Mouse (Mus musculus): ENCODE measurements around the gene Rbms3. TPM values are rescaled to one million over a fixed set of nuclear protein-coding genes. Genes with fewer than 3 reads are reported as not detected.

The Rbms3 gene
- polyA plus RNA-seq, 1 experiment from 2014 or later, result 8.2 TPM

GRCm38 (mm10) chr9:117291066-117291850 lies 338.5 kb downstream of the Rbms3 start:
- 79% methylated on average over 15 of the region's 15 CpGs for WGBS
- peaks cover 31% of the 10 kb centered on the region for H3K27me3 ChIP-seq (ENCODE audit: poor library complexity, severe bottlenecking)

GRCm38 (mm10) chr9:117274846-117275245 lies 354.9 kb downstream of the Rbms3 start:
- H3K4me3 ChIP-seq, result no peak overlapping the region
- 84% methylated on average over 12 of the region's 12 CpGs for WGBS
- no peaks in the 10 kb centered on the region for H3K27me3 ChIP-seq (ENCODE audit: poor library complexity, severe bottlenecking)
- H3K36me3 ChIP-seq (replicated peaks), result no peaks in the 10 kb centered on the region
- no peak for DNase-seq (ENCODE audit: extremely low spot score, low spot score)
- H3K4me1 ChIP-seq, result no peaks in the 10 kb centered on the region
- no peak overlapping the region for H3K27ac ChIP-seq
- H3K9me3 ChIP-seq, result no peaks in the 10 kb centered on the region

More at GRCm38 (mm10) chr9:117291066-117291850, 338.5 kb downstream of the Rbms3 start:
- no peak for DNase-seq (ENCODE audit: extremely low spot score, low spot score)
- Histone ChIP-seq H3K27ac (no peak overlapping the region), H3K4me1 (0 out of 2 replicates have a peak, but pooled peaks cover 3% of the 10 kb centered on the region), H3K36me3 (replicated peaks) (no peaks in the 10 kb centered on the region), H3K4me3 (no peak overlapping the region), H3K9me3 (0 out of 2 replicates have a peak, but pooled peaks cover 3% of the 10 kb centered on the region)

- Histone ChIP-seq H3K4me3 (no peak overlapping the region), H3K4me1 (no peaks in the 10 kb centered on the region), H3K36me3 (replicated peaks) (no peaks in the 10 kb centered on the region), H3K27me3 (ENCODE audit: poor library complexity, severe bottlenecking) (peaks cover 6% of the 10 kb centered on the region; the same call in 1 of the 2 replicates), H3K9me3 (no peaks in the 10 kb centered on the region), H3K27ac (no peak overlapping the region)
- no peak for DNase-seq (ENCODE audit: extremely low spot score, low spot score)
- 94% methylated on average over 5 of the region's 5 CpGs for WGBS
Measured at GRCm38 (mm10) chr9:117259614-117260013, 370.1 kb downstream of the Rbms3 start.

GRCm38 (mm10) chr9:117253361-117253760 lies 376.4 kb downstream of the Rbms3 start:
- H3K36me3 ChIP-seq (replicated peaks), result no peaks in the 10 kb centered on the region
- 53% methylated on average over 11 of the region's 11 CpGs for WGBS

GRCm38 (mm10) chr9:117252411-117252861 lies 377.3 kb downstream of the Rbms3 start:
- Histone ChIP-seq H3K27me3 (ENCODE audit: poor library complexity, severe bottlenecking) (peaks cover 50% of the 10 kb centered on the region), H3K9me3 (no peaks in the 10 kb centered on the region), H3K27ac (peak overlapping the region; percentile 83), H3K36me3 (replicated peaks) (no peaks in the 10 kb centered on the region), H3K4me3 (peak overlapping the region; percentile 58), H3K4me1 (peaks cover 39% of the 10 kb centered on the region)
- WGBS, result 2% methylated on average over 10 of the region's 10 CpGs
- DNase-seq (ENCODE audit: extremely low spot score, low spot score), result peak; percentile 32

More at GRCm38 (mm10) chr9:117253361-117253760, 376.4 kb downstream of the Rbms3 start:
- H3K9me3 ChIP-seq, result no peaks in the 10 kb centered on the region
- H3K27ac ChIP-seq, result no peak overlapping the region
- peaks cover 33% of the 10 kb centered on the region for H3K4me1 ChIP-seq
- H3K4me3 ChIP-seq, result no peak overlapping the region
- H3K27me3 ChIP-seq (ENCODE audit: poor library complexity, severe bottlenecking), result peaks cover 50% of the 10 kb centered on the region
- no peak for DNase-seq (ENCODE audit: extremely low spot score, low spot score)

- Histone ChIP-seq H3K4me3 (peak overlapping the region; percentile 58), H3K27ac (peak overlapping the region; percentile 83), H3K9me3 (no peaks in the 10 kb centered on the region), H3K4me1 (peaks cover 41% of the 10 kb centered on the region), H3K36me3 (replicated peaks) (no peaks in the 10 kb centered on the region), H3K27me3 (ENCODE audit: poor library complexity, severe bottlenecking) (peaks cover 50% of the 10 kb centered on the region)
- under 1% methylated on average over 29 of the region's 29 CpGs for WGBS
- peak; percentile 69 for DNase-seq (ENCODE audit: extremely low spot score, low spot score)
Measured at GRCm38 (mm10) chr9:117251521-117252368, 378.0 kb downstream of the Rbms3 start.

GRCm38 (mm10) chr9:117250831-117251165 lies 378.9 kb downstream of the Rbms3 start:
- peaks cover 50% of the 10 kb centered on the region for H3K27me3 ChIP-seq (ENCODE audit: poor library complexity, severe bottlenecking)
- DNase-seq (ENCODE audit: extremely low spot score, low spot score), result no peak
- H3K9me3 ChIP-seq, result no peaks in the 10 kb centered on the region
- peaks cover 46% of the 10 kb centered on the region for H3K4me1 ChIP-seq
- no peaks in the 10 kb centered on the region for H3K36me3 ChIP-seq (replicated peaks)
- peak overlapping the region; percentile 83 for H3K27ac ChIP-seq
- WGBS, result 10% methylated on average over 2 of the region's 2 CpGs
- H3K4me3 ChIP-seq, result peak overlapping the region; percentile 58

GRCm38 (mm10) chr9:117250036-117250830 lies 379.5 kb downstream of the Rbms3 start:
- H3K4me3 ChIP-seq, result peak overlapping the region; percentile 58
- H3K9me3 ChIP-seq, result no peaks in the 10 kb centered on the region
- peaks cover 45% of the 10 kb centered on the region for H3K27me3 ChIP-seq (ENCODE audit: poor library complexity, severe bottlenecking)
- no peaks in the 10 kb centered on the region for H3K36me3 ChIP-seq (replicated peaks)
- DNase-seq (ENCODE audit: extremely low spot score, low spot score), result no peak
- 43% methylated on average over 13 of the region's 13 CpGs for WGBS
- peaks cover 46% of the 10 kb centered on the region for H3K4me1 ChIP-seq
- peak overlapping the region; percentile 83 for H3K27ac ChIP-seq

GRCm38 (mm10) chr9:117247311-117247980 lies 382.3 kb downstream of the Rbms3 start:
- WGBS, result 51% methylated on average over 5 of the region's 5 CpGs
- Histone ChIP-seq H3K9me3 (no peaks in the 10 kb centered on the region), H3K27ac (no peak overlapping the region), H3K27me3 (ENCODE audit: poor library complexity, severe bottlenecking) (peaks cover 24% of the 10 kb centered on the region), H3K36me3 (replicated peaks) (no peaks in the 10 kb centered on the region), H3K4me1 (peaks cover 40% of the 10 kb centered on the region), H3K4me3 (no peak overlapping the region)
- no peak for DNase-seq (ENCODE audit: extremely low spot score, low spot score)

GRCm38 (mm10) chr9:117246173-117246572 lies 383.5 kb downstream of the Rbms3 start:
- peaks cover 29% of the 10 kb centered on the region for H3K4me1 ChIP-seq
- H3K4me3 ChIP-seq, result no peak overlapping the region
- no peak for DNase-seq (ENCODE audit: extremely low spot score, low spot score)
- peaks cover 23% of the 10 kb centered on the region for H3K27me3 ChIP-seq (ENCODE audit: poor library complexity, severe bottlenecking)
- 84% methylated on average over 12 of the region's 12 CpGs for WGBS
- 0 out of 2 replicates have a peak overlapping the region, but pooled peaks have one; percentile 20 for H3K27ac ChIP-seq
- H3K36me3 ChIP-seq (replicated peaks), result no peaks in the 10 kb centered on the region
- no peaks in the 10 kb centered on the region for H3K9me3 ChIP-seq

GRCm38 (mm10) chr9:117243365-117243764 lies 386.3 kb downstream of the Rbms3 start:
- peaks cover 12% of the 10 kb centered on the region for H3K4me1 ChIP-seq
- WGBS, result 94% methylated on average over 7 of the region's 7 CpGs

GRCm38 (mm10) chr9:117234726-117235075 lies 395.0 kb downstream of the Rbms3 start:
- no peaks in the 10 kb centered on the region for H3K27me3 ChIP-seq (ENCODE audit: poor library complexity, severe bottlenecking)
- no peaks in the 10 kb centered on the region for H3K9me3 ChIP-seq
- H3K36me3 ChIP-seq (replicated peaks), result no peaks in the 10 kb centered on the region
- no peaks in the 10 kb centered on the region for H3K4me1 ChIP-seq
- no peak for DNase-seq (ENCODE audit: extremely low spot score, low spot score)
- H3K27ac ChIP-seq, result no peak overlapping the region
- WGBS, result 81% methylated on average over 6 of the region's 6 CpGs
- H3K4me3 ChIP-seq, result no peak overlapping the region

More at GRCm38 (mm10) chr9:117243365-117243764, 386.3 kb downstream of the Rbms3 start:
- DNase-seq (ENCODE audit: extremely low spot score, low spot score), result no peak
- no peaks in the 10 kb centered on the region; the same call in 1 of the 2 replicates for H3K27me3 ChIP-seq (ENCODE audit: poor library complexity, severe bottlenecking)
- H3K36me3 ChIP-seq (replicated peaks), result no peaks in the 10 kb centered on the region
- H3K27ac ChIP-seq, result no peak overlapping the region
- H3K9me3 ChIP-seq, result no peaks in the 10 kb centered on the region
- no peak overlapping the region for H3K4me3 ChIP-seq

Data from forebrain, embryonic 10.5 days (tissue).